Mouse (Mus musculus) lung, postnatal 25 days (tissue): ENCODE data around the gene Zpr1.

Experiments used
- DNase-seq: peaks from one replicate; pipeline ENCODE4 v3.0.0; 2022; ENCODE audit warnings: low spot score

Gene Zpr1

GRCm38 (mm10) chr9:46272677-46273454, at the start of gene Zpr1:
Gene Zpr1 (plus strand): TSS chr9:46273064.
- peak; percentile 94 for DNase-seq

GRCm38 (mm10) chr9:46223090-46223489, 49.8 kb upstream of the Zpr1 start:
- peak; percentile 8 for DNase-seq

- DNase-seq, result no peak
Observed at GRCm38 (mm10) chr9:46224101-46224500, 48.8 kb upstream of the Zpr1 start.

- no peak for DNase-seq
Observed at GRCm38 (mm10) chr9:46224945-46225660, 47.8 kb upstream of the Zpr1 start.

GRCm38 (mm10) chr9:46227064-46227614, 45.7 kb upstream of the Zpr1 start:
- no peak for DNase-seq

- DNase-seq, result no peak
Observed at GRCm38 (mm10) chr9:46228491-46228890, 44.4 kb upstream of the Zpr1 start, which contains the start of gene Apoa1. Gene Apoa1 (plus strand): TSS chr9:46228580.

- peak; percentile 82 for DNase-seq
Observed at GRCm38 (mm10) chr9:46229573-46230449, 43.1 kb upstream of the Zpr1 start.

GRCm38 (mm10) chr9:46230450-46230975, 42.4 kb upstream of the Zpr1 start:
- DNase-seq, result no peak

- no peak for DNase-seq
Observed at GRCm38 (mm10) chr9:46235196-46235595, 37.7 kb upstream of the Zpr1 start.

- no peak for DNase-seq
Observed at GRCm38 (mm10) chr9:46235596-46235648, 37.4 kb upstream of the Zpr1 start, which contains the start of gene Apoc3. Gene Apoc3 (minus strand): TSS chr9:46235636.

GRCm38 (mm10) chr9:46235649-46236048, 37.2 kb upstream of the Zpr1 start:
- no peak for DNase-seq

- no peak for DNase-seq
Observed at GRCm38 (mm10) chr9:46238850-46239249, 34.0 kb upstream of the Zpr1 start.

GRCm38 (mm10) chr9:46240526-46241153, 32.2 kb upstream of the Zpr1 start, which contains the start of gene Apoa4:
Gene Apoa4 (plus strand): TSS chr9:46240696.
- DNase-seq, result no peak

GRCm38 (mm10) chr9:46241818-46242217, 31.0 kb upstream of the Zpr1 start:
- no peak for DNase-seq

GRCm38 (mm10) chr9:46243122-46243521, 29.7 kb upstream of the Zpr1 start:
- no peak for DNase-seq

GRCm38 (mm10) chr9:46243584-46243983, 29.3 kb upstream of the Zpr1 start:
- no peak for DNase-seq

GRCm38 (mm10) chr9:46246752-46247324, 26.0 kb upstream of the Zpr1 start:
- DNase-seq, result peak; percentile 65

GRCm38 (mm10) chr9:46256177-46256576, 16.7 kb upstream of the Zpr1 start:
- no peak for DNase-seq

GRCm38 (mm10) chr9:46256658-46257385, 16.0 kb upstream of the Zpr1 start:
- no peak for DNase-seq

GRCm38 (mm10) chr9:46257546-46257945, 15.3 kb upstream of the Zpr1 start:
- peak; percentile 18 for DNase-seq

- DNase-seq, result no peak
Observed at GRCm38 (mm10) chr9:46259111-46259510, 13.8 kb upstream of the Zpr1 start.
